Mouse (Mus musculus): ENCODE measurements at regions not wholly inside any gene's neighbourhood (a gene's known extent, or its start where the extent isn't known, plus 50 kb on each side); places are given as distances from the start of the nearest gene placed in this dataset.
A peak's percentile ranks its signal among the peaks of the same experiment; 100 is the strongest.

- DNase-seq (ENCODE audit: low spot score in 2 of 2) = peak in 1 of 2 experiments; percentile 33
Observed at GRCm38 (mm10) chr2:59406976-59407375, 77.5 kb upstream of the Dapl1 start.

GRCm38 (mm10) chr2:59407512-59407988 is 76.9 kb upstream of the Dapl1 start:
- DNase-seq (ENCODE audit: low spot score in 2 of 2) = peak; percentile 45 to 76

DNA sequence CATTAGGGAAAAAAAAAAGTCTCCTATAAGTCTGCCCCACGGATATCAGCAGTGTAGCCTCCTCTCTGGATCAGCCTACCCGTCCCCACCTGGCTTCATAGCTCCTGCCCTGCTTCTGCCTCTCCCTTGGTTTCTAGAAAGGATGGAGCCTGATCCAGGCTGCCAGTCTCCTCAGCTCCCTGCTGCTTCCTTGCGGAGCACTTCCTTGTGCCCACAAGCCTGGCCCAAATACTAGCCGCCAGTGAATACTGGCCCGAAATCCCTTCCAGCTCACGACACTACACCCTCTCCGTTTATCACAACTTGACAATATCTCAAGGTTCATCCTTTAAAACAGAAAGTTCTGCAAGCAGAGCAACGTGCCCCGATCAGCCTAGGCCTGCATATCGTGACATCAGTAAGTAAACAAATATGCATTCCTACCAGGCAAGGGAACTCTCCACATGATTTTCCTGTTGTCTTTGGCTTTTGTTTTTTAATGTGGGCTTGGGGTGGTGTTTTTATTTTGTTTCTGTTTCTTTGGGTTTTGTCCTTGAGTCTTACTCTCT is 76.3 kb upstream of the Dapl1 start:
- DNase-seq (ENCODE audit: low spot score in 2 of 2) = no peak

- no peak for DNase-seq (ENCODE audit: low spot score in 2 of 2)
Observed at GRCm38 (mm10) chr2:59414612-59415011, 69.8 kb upstream of the Dapl1 start.

DNA sequence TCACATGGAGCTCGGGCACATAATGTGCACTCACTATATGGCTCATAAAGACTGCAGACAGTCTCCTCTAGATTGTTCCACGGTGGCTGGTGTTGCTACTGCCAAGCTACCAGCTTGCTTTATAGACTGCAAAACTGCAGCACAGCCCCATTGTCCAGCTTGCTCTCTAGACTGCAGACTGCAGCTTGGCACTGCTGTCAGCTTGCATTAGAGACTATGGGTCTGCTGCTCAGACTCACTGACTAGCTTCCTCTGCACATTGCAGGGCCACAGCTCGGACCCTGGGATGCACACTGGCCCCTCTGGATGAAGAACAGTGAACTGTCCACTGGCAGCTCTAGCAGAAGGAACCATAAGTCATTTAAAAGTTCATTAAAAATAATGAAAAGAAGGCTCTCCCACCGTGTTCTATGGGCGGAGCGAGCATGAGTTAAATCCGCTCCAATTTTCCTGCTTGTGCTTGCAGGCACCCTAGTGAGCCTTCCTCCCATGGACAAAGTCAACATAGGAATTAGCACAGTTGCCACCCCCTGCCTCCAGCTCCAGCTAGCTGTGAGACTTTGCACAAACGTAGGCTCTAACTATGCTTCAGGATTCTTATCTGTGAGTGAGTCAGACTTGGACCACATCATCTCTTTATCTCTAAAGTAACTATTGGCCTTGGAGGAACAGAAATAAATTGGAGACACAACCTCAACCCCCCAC is 67.8 kb upstream of the Dapl1 start:
- no peak for DNase-seq (ENCODE audit: low spot score in 2 of 2)

- no peak for DNase-seq (ENCODE audit: low spot score in 2 of 2)
Observed at GRCm38 (mm10) chr2:59417384-59417955, 67.0 kb upstream of the Dapl1 start.

DNA sequence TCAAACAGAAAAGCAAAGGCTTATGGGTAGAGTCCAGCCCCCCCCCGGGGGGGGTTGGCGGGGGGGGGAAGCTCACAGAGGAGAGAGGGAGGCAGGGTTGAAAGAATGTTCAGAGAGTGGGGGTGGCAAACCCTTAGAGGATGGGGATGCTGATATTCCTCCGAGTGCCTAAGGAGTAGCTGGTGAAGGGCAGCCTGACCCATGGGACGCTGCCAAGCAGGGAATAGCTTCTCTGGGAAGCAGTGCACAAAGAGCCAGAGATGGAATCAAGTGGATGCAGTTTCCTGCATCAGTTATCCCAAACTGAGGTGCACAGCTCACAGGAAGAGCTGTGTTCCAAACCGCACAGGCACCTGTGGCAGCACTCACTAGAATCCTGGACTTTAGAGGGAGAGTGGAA is 64.0 kb upstream of the Dapl1 start:
- DNase-seq (ENCODE audit: low spot score in 2 of 2) = no peak

- no peak for DNase-seq (ENCODE audit: low spot score in 2 of 2)
Observed at GRCm38 (mm10) chr2:59422291-59423242, 61.9 kb upstream of the Dapl1 start.

DNA sequence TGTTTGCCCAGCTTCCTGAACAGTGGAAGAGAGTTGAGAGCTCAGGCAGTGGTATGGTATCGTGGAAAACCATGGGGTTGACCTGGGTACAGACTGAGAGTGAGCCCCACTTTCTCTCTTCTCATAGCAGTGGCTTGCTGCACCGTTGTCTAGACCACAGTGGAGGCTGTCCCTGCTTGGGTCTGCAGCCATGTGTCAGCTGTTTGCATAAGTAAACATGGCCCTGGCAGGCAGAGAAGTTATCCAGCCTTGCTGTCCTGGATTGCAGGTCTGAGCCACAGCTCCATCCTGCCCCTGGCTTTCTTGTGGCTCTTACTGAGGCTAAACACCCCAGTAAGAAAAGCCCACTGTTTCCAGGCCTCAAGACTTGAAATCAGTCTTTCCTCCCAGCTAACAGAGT is 60.2 kb upstream of the Dapl1 start:
- no peak for DNase-seq (ENCODE audit: low spot score in 2 of 2)

GRCm38 (mm10) chr2:59424729-59425128 is 59.7 kb upstream of the Dapl1 start:
- peak in 1 of 2 experiments; percentile 30 for DNase-seq (ENCODE audit: low spot score in 2 of 2)

- DNase-seq (ENCODE audit: low spot score in 2 of 2) = no peak
Observed at GRCm38 (mm10) chr2:59425876-59426275, 58.6 kb upstream of the Dapl1 start.

DNA sequence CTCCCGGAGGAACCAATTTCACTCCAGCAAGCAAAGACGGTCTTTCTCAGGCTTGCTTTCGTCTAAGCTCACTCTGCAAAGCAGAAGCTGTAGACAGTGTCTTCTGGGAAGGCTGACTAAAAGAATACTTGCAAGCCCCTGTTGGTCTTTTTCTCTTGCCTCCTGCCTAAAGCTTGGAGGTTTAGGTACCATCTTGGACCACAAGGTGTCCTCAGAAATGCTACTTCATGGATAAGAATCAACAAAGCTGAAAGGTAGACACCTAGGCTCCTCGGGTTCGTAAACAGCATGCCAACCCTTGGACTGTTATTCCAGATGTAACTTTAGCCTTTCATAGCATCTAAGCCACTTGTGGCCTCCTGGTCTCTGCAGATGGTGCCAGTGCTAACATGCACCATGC is 53.0 kb upstream of the Dapl1 start:
- no peak for DNase-seq (ENCODE audit: low spot score in 2 of 2)

- no peak for DNase-seq (ENCODE audit: low spot score in 2 of 2)
Observed at GRCm38 (mm10) chr2:59431867-59432266, 52.6 kb upstream of the Dapl1 start.
